Mouse (Mus musculus) left cerebral cortex, postnatal 14 days (tissue): ENCODE results near the gene Dmgdh. TPM values are rescaled to one million over a fixed set of nuclear protein-coding genes. Genes with fewer than 3 reads are reported as not detected.

Experiments used
- DNase-seq, 2 experiments: peaks; one replicate each; pipeline ENCODE4 v3.0.0; 2021 to 2022; ENCODE audit warnings: low spot score in 2 of 2, mixed read lengths in 1 of 2
- intact Hi-C: fragments of 180-260 bp; cut with DNase I; formaldehyde crosslinking; loops from one replicate; pipeline ENCODE4 v1.15.1; 2025
- long read RNA-seq, 2 experiments: library from polyadenylated mRNA; stranded (forward); transcript quantifications; one replicate each; pipeline ENCODE4 v2.0.0; 2021
- total RNA-seq, 2 experiments: library from RNA; stranded (reverse); gene quantifications; 2 replicates each; pipeline ENCODE4 v1.2.3; 2021

Gene Dmgdh
- total RNA-seq: under 1 TPM; 0.90 to 0.93 TPM
- long read RNA-seq, experiment 1: 0 reads
- long read RNA-seq, experiment 2: 0 reads

GRCm38 (mm10) chr13:93674131-93674561 lies at the start of gene Dmgdh, which contains the start of gene Bhmt2:
Dmgdh (plus strand) TSS chr13:93674433.
Bhmt2 (minus strand) TSS chr13:93674302.
- DNase-seq: no peak
- intact Hi-C loops: no loop called here

GRCm38 (mm10) chr13:93628861-93629260 lies 45.4 kb upstream of the Dmgdh start:
- DNase-seq: no peak
- intact Hi-C loops: no loop called here

DNA sequence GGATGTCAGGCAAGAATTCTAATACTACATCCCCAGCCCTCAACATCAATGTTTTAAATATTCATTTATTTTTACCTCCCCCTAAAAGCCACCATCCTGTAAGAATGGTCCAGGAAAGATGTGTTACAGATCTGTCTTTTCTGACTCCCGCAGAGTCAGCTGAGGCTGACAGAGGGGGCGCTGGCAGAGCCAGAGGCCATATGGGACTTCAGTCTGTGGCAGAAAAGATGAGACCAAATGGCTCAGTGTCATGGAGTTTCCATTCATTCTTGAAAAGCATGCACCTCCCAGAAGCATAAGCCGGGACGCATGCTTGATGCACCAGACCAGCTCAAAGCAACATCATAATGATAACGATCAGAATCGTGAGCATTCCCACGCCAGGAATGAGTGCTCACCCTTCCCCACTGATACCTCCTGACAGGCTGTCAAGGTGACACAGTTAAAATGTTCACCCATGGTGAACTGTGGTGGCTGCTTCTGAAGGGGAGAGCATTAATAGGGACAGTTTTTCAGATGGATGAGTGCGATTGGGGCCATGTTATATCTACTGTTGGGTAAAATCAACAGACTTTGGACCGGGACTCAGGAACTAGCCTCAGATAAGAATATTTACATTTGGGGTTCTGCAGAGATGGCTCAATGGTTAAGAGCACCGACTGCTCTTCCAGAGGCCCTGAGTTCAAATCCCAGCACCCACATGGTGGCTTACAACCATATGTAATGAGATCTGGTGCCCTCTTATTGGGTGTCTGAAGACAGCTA lies 43.1 kb upstream of the Dmgdh start:
- DNase-seq: no peak
- intact Hi-C loops: no loop called here

GRCm38 (mm10) chr13:93632927-93633326 lies 41.3 kb upstream of the Dmgdh start:
- intact Hi-C loops: no loop called here

GRCm38 (mm10) chr13:93636561-93636960 lies 37.7 kb upstream of the Dmgdh start:
- intact Hi-C loops: no loop called here
- no peak for DNase-seq

More at GRCm38 (mm10) chr13:93632927-93633326, 41.3 kb upstream of the Dmgdh start:
- DNase-seq: no peak

DNA sequence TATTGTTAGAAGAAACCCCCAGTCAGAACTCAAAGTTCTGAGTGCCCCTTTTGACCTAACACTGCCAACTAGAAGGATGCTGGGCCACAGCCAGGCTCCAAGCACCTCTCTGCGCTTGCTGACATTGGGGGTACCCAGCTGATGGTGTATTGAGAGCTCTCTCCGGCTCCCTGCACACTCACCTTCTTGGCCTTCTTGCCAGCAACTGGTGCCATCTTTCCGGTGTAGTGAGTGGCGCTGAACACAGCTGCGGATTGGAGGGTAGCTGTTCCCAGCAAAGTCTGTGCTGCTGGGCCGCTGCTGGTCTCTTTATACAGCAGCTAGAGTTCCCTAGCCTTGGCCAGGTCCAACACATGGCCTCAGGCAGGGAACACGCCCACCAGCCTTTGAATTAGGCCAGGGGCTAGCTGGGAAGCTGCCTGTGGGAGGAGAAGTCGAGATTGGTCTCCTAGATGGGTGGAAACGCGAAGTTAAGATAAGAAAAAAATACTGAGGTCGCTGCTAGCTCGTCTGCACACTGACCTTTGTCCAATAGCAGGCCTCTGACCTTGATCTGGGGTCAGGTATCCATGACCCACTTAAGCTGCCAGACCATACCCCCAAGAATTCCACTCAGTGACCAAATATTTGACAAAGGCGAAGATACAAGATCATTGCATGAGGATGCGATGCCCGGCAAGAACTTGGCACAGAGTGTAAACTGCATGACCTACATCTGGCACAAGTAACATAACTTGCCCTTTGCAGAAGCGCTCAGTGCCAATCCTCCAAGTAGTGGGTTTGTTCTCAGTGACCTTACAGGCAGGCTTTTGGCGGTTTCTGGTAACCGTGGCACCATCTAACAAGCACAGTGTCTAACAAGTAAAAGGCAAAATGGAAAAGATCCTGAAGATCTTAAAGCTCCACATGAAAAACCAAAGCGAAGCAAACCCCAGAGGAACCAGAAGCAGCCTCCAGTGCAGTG lies 36.7 kb upstream of the Dmgdh start, which contains the start of gene Bhmt:
Gene Bhmt, minus strand, starts transcription at position 680 of the 964 bp plus-strand sequence.
- DNase-seq: no peak
- intact Hi-C loops: no loop called here

- intact Hi-C loops: no loop called here
- no peak for DNase-seq
These were observed 34.6 kb upstream of the Dmgdh start for GRCm38 (mm10) chr13:93639636-93640035.

DNA sequence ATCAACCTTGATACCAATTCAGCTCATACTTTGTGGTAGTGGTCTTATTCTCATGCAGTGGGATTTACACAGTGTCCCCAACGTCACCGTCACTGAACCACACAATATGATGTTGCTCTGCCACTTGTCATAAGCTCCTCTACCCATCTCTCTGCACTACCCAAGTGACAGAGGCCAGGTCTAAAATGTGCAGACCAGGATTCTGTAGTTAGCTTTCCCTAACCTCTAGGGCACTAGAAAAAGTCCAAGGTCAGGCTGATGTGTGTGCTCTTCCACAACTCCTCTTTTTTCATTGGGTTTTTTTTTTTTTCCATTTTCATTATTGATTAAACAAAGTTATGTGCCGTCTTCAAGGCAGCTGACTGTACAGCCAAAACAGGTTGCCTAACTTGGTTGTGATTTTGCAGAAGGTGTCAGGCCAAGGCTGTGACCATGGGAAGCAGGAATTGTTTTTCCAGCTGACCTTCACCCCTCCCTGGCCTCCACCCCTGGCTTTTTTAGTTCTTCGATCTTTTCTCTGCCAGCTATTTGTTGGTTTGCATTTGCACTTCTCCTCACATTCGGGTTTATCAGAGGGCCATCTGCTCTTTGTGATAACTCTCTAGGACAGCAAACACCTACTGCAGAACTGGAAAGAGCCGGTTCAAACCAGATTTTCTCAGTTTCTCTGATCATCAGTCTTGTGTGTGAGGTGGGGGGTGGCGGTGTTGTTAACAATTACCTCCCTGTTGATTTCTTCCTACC lies 25.7 kb upstream of the Dmgdh start:
- intact Hi-C loops: no loop called here
- DNase-seq: no peak

- intact Hi-C loops: no loop called here
These were observed 20.9 kb upstream of the Dmgdh start for GRCm38 (mm10) chr13:93653382-93653781.

DNA sequence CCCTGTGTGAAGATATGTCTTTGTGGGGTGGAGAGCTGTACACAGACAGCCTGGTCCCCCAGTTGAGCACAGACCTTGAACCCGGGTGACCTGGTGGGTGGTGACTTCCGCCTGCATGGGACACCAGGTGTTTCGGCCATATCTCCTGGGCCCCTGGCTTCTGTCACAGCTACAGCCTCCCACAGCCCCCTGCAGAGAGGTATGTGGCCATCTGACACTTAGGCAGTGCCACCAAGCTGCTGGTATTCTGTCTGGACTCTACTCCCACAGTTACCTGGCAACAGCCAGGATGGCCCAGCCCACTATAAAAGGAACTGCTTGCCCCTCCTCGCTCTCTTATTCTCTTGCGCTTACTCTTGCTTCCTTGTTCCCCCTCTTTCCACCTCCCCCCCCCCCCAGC lies 16.3 kb upstream of the Dmgdh start:
- intact Hi-C loops: no loop called here
- no peak for DNase-seq

More at GRCm38 (mm10) chr13:93653382-93653781, 20.9 kb upstream of the Dmgdh start:
- DNase-seq: no peak

DNA sequence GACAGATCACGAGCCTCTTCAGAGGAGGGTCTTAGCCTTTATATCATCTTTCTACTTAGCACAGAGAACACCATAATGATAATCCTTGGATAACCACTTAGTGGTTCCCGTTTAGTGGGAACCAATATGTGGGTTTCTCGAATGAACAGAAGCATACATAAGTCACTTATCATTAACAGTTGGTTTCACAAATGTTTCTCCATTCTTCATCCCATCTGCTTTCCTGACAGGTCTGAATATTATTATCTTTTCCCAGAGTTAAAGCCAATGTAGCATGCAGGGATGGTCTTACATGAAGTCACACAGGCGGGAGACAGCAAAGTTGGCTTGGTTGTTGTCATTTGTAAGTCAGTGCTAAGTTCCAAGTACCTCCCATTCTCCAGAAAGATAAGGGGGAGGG lies 6.6 kb upstream of the Dmgdh start:
- no peak for DNase-seq

GRCm38 (mm10) chr13:93672371-93672770 lies 1.9 kb upstream of the Dmgdh start:
- no peak for DNase-seq

More for the DNA sequence above, 6.6 kb upstream of the Dmgdh start:
- intact Hi-C loops: no loop called here

DNA sequence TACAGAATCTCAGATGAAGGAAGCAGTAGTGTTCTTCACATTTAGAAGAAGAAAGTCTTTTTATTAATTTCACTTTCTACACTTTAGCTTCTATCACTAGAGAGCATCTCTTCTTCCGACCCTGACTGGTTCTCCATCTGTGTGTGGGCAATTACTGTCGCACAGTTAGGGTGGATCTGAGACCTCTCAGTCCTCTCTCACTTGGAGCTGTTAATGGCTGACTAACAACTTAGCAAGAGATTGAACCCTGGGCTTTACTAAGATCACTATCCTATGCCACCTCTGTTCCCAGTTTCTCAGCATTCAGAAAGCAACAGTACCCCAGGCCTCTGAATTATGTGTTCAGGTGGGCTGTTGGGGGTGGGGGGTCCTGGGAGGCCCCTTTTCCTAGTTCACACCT lies 937 bp upstream of the Dmgdh start:
- DNase-seq: no peak
- intact Hi-C loops: no loop called here

More at GRCm38 (mm10) chr13:93672371-93672770, 1.9 kb upstream of the Dmgdh start:
- intact Hi-C loops: no loop called here

DNA sequence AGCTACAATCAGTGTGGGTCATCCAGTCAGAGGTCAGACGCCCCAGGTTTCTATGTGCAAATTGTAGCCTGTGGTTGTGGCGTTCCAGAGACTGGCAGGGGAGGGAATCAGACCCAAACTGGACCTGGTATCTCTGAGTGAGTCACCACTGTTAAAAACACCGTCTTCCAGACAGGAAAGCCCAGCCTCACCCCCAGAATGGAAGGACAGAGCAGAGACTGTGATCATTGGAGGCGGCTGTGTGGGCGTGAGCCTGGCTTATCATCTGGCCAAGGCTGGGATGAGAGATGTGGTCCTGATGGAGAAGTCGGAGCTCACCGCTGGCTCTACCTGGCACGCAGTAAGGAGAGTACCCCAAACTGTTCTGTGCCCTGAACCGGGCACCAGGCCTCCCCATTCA lies 2.6 kb downstream of the Dmgdh start:
- intact Hi-C loops: no loop called here
- peak; percentile 8 to 10 for DNase-seq

- no peak for DNase-seq
- intact Hi-C loops: no loop called here
These were observed 9.1 kb downstream of the Dmgdh start for GRCm38 (mm10) chr13:93683336-93683735.

DNA sequence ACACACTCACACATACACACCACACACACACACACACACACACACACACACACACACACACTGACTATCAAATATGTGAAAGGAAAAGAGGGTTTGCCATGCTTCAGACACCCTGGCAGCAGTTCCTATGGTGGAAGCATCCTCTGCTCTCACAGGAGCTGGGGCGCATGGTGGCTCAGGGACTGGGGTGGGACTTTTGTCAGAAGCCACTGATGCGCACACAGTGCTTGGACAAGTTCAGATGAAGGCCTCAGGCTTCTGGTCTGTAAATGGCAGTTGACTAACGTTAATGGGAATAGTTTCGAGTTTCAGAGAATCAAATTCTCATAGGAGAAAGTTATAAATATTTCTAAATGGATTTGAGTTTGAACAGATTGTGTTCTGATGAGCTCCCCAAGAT lies 11.0 kb downstream of the Dmgdh start:
- intact Hi-C loops: no loop called here
- DNase-seq: no peak

DNA sequence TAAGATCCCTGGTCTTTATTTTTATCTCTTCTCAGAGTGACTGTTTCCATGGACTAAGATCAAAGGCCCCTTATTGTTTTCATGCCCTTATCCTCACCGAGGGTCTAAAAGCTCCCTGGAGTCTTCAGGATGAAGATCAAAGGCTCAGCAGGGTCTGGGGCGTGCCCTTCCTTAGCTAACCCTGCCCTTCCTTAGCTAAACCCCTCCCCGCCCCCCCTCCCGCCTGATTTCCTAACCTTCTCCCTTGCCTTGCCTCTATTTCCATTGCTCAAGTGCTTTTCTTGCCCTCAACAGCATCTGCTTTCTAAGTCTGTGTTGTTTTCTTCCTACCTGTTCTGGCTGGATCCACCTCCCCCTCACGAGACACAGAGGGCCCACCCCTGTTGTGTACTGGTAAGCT lies 13.1 kb downstream of the Dmgdh start:
- DNase-seq: no peak

DNA sequence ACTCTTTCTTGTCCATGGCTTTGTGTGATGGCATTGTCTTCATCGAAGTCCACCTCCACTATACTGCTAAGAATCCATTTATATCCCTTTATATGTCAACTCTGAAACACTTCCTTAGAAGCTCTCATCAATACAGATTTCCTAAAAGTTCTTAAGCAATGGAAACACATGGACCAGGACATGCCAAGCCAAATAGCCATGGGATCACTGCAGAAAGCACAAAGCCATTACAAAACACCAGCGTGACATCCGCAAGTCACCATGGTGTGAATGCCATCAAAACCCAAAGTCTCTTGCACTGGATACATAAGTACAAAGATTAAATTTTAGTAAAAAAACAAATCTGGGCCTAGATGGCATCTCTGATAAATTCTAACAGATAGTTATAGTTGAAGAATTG lies 15.3 kb downstream of the Dmgdh start:
- intact Hi-C loops: no loop called here
- DNase-seq: no peak

More for the DNA sequence above, 13.1 kb downstream of the Dmgdh start:
- intact Hi-C loops: no loop called here

DNA sequence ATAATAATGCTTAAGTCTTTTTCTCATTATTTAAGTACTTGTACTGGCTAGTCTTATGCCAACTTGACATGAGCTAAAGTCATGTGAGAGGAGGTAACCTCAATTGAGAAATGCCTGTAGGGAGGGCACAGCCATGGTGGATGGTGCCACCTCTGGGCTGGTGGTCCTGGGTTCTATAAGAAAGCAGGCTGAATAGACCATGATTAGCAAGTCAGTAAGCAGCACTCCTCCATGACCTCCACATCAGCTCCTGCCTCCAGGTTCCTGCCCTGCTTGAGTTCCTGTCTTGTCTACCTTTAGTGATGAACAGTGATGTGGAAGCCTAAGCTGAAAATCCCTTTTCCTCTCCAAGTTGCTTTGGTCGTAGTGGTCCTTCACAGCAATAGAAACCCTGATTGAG lies 16.6 kb downstream of the Dmgdh start:
- intact Hi-C loops: no loop called here
- DNase-seq: no peak
